Mouse (Mus musculus): ENCODE data around the gene Mrps23.

- TF ChIP-seq GATA1 (IDR thresholded peaks at IDR 0.05; ENCODE audit: borderline replicate concordance, low read length) (no peak), FLI1 (IDR thresholded peaks at IDR 0.05; ENCODE audit: low read length) (no peak)
Observed at GRCm38 (mm10) chr11:88211824-88212582, 7.8 kb downstream of the Mrps23 start.
